Mouse (Mus musculus) heart, postnatal 25 days (tissue): ENCODE data around the gene Scyl2. TPM values are rescaled to one million over a fixed set of nuclear protein-coding genes. Genes with fewer than 3 reads are reported as not detected.

Experiments
- DNase-seq: peaks from one replicate; pipeline ENCODE4 v3.0.0; 2022; ENCODE audit warnings: low spot score
- intact Hi-C: fragments of 180-260 bp; cut with DNase I; formaldehyde crosslinking; loops from one replicate; pipeline ENCODE4 v1.15.1; 2025
- total RNA-seq, 2 experiments: library from RNA; stranded (reverse); gene quantifications; 2 replicates each; pipeline ENCODE4 v1.2.3; 2021

Scyl2 gene
- total RNA-seq, 2 experiments from 2014 or later = 14.9 to 16.3 TPM

DNA sequence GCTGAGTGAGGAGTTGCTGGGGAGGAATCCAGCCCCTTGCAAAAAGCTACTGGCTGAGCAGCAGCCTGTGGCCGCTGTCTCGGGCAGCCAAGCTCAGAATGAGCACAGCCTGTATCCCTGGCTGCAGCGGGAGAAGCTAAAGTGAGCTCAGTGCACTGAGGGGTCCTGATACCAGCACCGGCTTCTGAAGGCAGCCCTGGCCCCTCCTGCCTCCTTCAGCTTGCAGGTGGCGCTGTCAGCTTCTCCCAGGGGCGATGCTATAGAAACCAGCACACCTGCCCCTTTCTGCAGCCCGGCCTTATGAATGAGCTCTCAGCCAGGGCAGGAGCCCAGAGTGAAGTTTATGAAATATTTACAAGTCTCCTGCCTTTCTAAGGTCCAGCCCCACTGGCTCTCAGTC, 65.0 kb downstream of the Scyl2 start, which contains the start of gene Slc17a8:
Gene Slc17a8, minus strand, starts transcription at position 125 of the 400 bp plus-strand sequence.
- no peak for DNase-seq
- intact Hi-C loops = no loop called here

GRCm38 (mm10) chr10:89599311-89599710, 86.8 kb downstream of the Scyl2 start:
- intact Hi-C loops = no loop called here
- no peak for DNase-seq

GRCm38 (mm10) chr10:89597275-89597674, 88.8 kb downstream of the Scyl2 start:
- intact Hi-C loops = no loop called here
- DNase-seq = no peak

- DNase-seq = no peak
- intact Hi-C loops = no loop called here
Measured at GRCm38 (mm10) chr10:89595935-89596334, 90.2 kb downstream of the Scyl2 start.

DNA sequence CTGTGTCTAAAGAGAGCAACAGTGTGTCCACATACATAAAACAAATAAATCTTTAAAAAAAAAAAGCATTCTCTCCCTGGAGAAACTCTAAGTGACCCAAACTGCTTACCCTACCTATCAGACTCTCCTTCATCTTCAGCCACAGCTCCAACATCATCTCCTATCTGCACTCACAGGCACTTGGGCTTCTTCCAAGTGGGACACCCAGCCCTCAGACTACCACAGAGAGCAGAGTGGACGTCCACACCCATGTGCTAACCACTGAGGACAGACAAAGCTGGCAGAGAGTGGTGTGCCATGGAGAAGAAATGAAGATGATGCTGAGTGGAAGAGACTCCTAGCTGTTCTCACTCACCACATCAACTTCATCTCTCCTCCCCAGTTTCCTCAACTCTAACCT, 90.6 kb downstream of the Scyl2 start:
- intact Hi-C loops = no loop called here
- no peak for DNase-seq

GRCm38 (mm10) chr10:89594309-89594708, 91.8 kb downstream of the Scyl2 start:
- DNase-seq = no peak
- intact Hi-C loops = no loop called here

- intact Hi-C loops = no loop called here
- DNase-seq = no peak
Measured at GRCm38 (mm10) chr10:89592797-89593196, 93.3 kb downstream of the Scyl2 start.

DNA sequence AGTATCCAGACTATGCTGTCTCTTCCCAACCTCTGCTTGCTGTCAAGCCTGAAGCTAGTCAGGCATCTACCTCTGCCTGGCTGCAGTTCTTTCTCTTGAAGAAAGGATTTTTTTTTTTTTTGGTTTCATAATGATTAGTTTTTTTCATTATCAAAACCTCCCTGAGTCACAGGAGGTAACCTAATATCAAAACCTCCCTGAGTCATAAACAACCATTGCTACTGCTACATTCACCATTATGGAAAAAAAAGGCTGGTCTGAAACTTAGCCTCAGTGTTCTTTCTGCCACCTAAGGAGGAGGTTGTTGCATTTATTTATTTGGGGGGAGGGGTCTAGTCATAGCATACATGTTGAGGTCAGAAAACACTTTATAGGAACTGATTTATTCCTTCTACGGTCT, 96.2 kb downstream of the Scyl2 start:
- DNase-seq = no peak
- intact Hi-C loops = no loop called here

Other genes starting within 250 kb of the Scyl2 start
- gene Gas2l3, start 242.3 kb downstream of the Scyl2 start, total RNA-seq = 1 to 10 TPM; 1.6 to 3.8 TPM
- gene Nr1h4, start 152.7 kb downstream of the Scyl2 start, total RNA-seq = under 1 TPM; 0.17 to 0.42 TPM
- not detected for gene Slc17a8, start 65.0 kb downstream of the Scyl2 start, total RNA-seq
- gene Actr6, start 46.0 kb upstream of the Scyl2 start, total RNA-seq = 10 to 100 TPM; 11.5 to 12.2 TPM
- gene Uhrf1bp1l, start 58.7 kb upstream of the Scyl2 start, total RNA-seq = 10 to 100 TPM; 23.0 to 25.0 TPM
- under 1 TPM; 0.48 to 0.70 TPM for gene Anks1b, start 187.2 kb upstream of the Scyl2 start, total RNA-seq